Mouse (Mus musculus): ENCODE measurements at regions not wholly inside any gene's neighbourhood (a gene's known extent, or its start where the extent isn't known, plus 50 kb on each side); places are given as distances from the start of the nearest gene placed in this dataset.

GRCm38 (mm10) chr4:23713781-23714415, 782.4 kb upstream of the Mms22l start:
- no peak overlapping the region for H3K4me3 ChIP-seq (ENCODE audit: low read depth, low read length)
- H3K27ac ChIP-seq (ENCODE audit: low read depth, low read length): no peak overlapping the region
- H3K36me3 ChIP-seq (ENCODE audit: control insufficient read depth, insufficient read depth, low read length): no peaks in the 10 kb centered on the region
- ATAC-seq (replicated peaks; ENCODE audit: low FRiP score): no peak
- H3K4me1 ChIP-seq (replicated peaks; ENCODE audit: control insufficient read depth, insufficient read depth, low read length): no peaks in the 10 kb centered on the region
- no peak overlapping the region for H3K9ac ChIP-seq (ENCODE audit: low read length)
- no peaks in the 10 kb centered on the region for H3K9me3 ChIP-seq (ENCODE audit: control insufficient read depth, low read length)
- no peak for DNase-seq (ENCODE audit: low spot score)
- WGBS: 86% methylated on average over 8 of the region's 8 CpGs
- H3K27me3 ChIP-seq (ENCODE audit: control insufficient read depth, insufficient read depth, low read length): no peaks in the 10 kb centered on the region
- H3K4me2 ChIP-seq (ENCODE audit: low read depth, low read length, severe bottlenecking): no peak overlapping the region

- no peaks in the 10 kb centered on the region for H3K9me3 ChIP-seq (ENCODE audit: control insufficient read depth, low read length)
- DNase-seq (ENCODE audit: low spot score): no peak
- ATAC-seq (replicated peaks; ENCODE audit: low FRiP score): no peak
- 68% methylated on average over 2 of the region's 2 CpGs for WGBS
- no peaks in the 10 kb centered on the region for H3K36me3 ChIP-seq (ENCODE audit: control insufficient read depth, insufficient read depth, low read length)
- H3K4me1 ChIP-seq (replicated peaks; ENCODE audit: control insufficient read depth, insufficient read depth, low read length): no peaks in the 10 kb centered on the region
- H3K27ac ChIP-seq (ENCODE audit: low read depth, low read length): no peak overlapping the region
- H3K9ac ChIP-seq (ENCODE audit: low read length): no peak overlapping the region
- H3K4me2 ChIP-seq (ENCODE audit: low read depth, low read length, severe bottlenecking): no peak overlapping the region
- no peaks in the 10 kb centered on the region for H3K27me3 ChIP-seq (ENCODE audit: control insufficient read depth, insufficient read depth, low read length)
- H3K4me3 ChIP-seq (ENCODE audit: low read depth, low read length): no peak overlapping the region
Measured at GRCm38 (mm10) chr4:23727846-23728245, 768.4 kb upstream of the Mms22l start.

GRCm38 (mm10) chr4:23732471-23732870, 763.8 kb upstream of the Mms22l start:
- H3K9me3 ChIP-seq (ENCODE audit: control insufficient read depth, low read length): no peaks in the 10 kb centered on the region
- no peaks in the 10 kb centered on the region for H3K4me1 ChIP-seq (replicated peaks; ENCODE audit: control insufficient read depth, insufficient read depth, low read length)
- DNase-seq (ENCODE audit: low spot score) (no peak), ATAC-seq (replicated peaks; ENCODE audit: low FRiP score) (no peak)
- no peak overlapping the region for H3K4me3 ChIP-seq (ENCODE audit: low read depth, low read length)
- H3K27ac ChIP-seq (ENCODE audit: low read depth, low read length): no peak overlapping the region
- H3K27me3 ChIP-seq (ENCODE audit: control insufficient read depth, insufficient read depth, low read length): no peaks in the 10 kb centered on the region
- no peaks in the 10 kb centered on the region for H3K36me3 ChIP-seq (ENCODE audit: control insufficient read depth, insufficient read depth, low read length)
- no peak overlapping the region for H3K9ac ChIP-seq (ENCODE audit: low read length)
- no peak overlapping the region for H3K4me2 ChIP-seq (ENCODE audit: low read depth, low read length, severe bottlenecking)
- 64% methylated on average over 4 of the region's 4 CpGs for whole genome bisulfite sequencing

GRCm38 (mm10) chr4:23744079-23744478, 752.2 kb upstream of the Mms22l start:
- no peaks in the 10 kb centered on the region for H3K4me1 ChIP-seq (replicated peaks; ENCODE audit: control insufficient read depth, insufficient read depth, low read length)
- H3K4me3 ChIP-seq (ENCODE audit: low read depth, low read length): no peak overlapping the region
- no peaks in the 10 kb centered on the region for H3K9me3 ChIP-seq (ENCODE audit: control insufficient read depth, low read length)
- H3K4me2 ChIP-seq (ENCODE audit: low read depth, low read length, severe bottlenecking): no peak overlapping the region
- ATAC-seq (replicated peaks; ENCODE audit: low FRiP score): no peak
- no peaks in the 10 kb centered on the region for H3K27me3 ChIP-seq (ENCODE audit: control insufficient read depth, insufficient read depth, low read length)
- H3K9ac ChIP-seq (ENCODE audit: low read length): no peak overlapping the region
- DNase-seq (ENCODE audit: low spot score): no peak
- H3K36me3 ChIP-seq (ENCODE audit: control insufficient read depth, insufficient read depth, low read length): no peaks in the 10 kb centered on the region
- no peak overlapping the region for H3K27ac ChIP-seq (ENCODE audit: low read depth, low read length)
- WGBS: 65% methylated on average over 7 of the region's 7 CpGs

GRCm38 (mm10) chr4:23758005-23758404, 738.2 kb upstream of the Mms22l start:
- Histone ChIP-seq H3K36me3 (ENCODE audit: control insufficient read depth, insufficient read depth, low read length) (no peaks in the 10 kb centered on the region), H3K27me3 (ENCODE audit: control insufficient read depth, insufficient read depth, low read length) (no peaks in the 10 kb centered on the region), H3K9me3 (ENCODE audit: control insufficient read depth, low read length) (no peaks in the 10 kb centered on the region), H3K4me2 (ENCODE audit: low read depth, low read length, severe bottlenecking) (no peak overlapping the region), H3K4me1 (replicated peaks; ENCODE audit: control insufficient read depth, insufficient read depth, low read length) (no peaks in the 10 kb centered on the region), H3K27ac (ENCODE audit: low read depth, low read length) (no peak overlapping the region), H3K4me3 (ENCODE audit: low read depth, low read length) (no peak overlapping the region), H3K9ac (ENCODE audit: low read length) (no peak overlapping the region)
- DNase-seq (ENCODE audit: low spot score) (no peak), ATAC-seq (replicated peaks; ENCODE audit: low FRiP score) (no peak)

- Histone ChIP-seq H3K4me2 (ENCODE audit: low read depth, low read length, severe bottlenecking) (no peak overlapping the region), H3K4me1 (replicated peaks; ENCODE audit: control insufficient read depth, insufficient read depth, low read length) (no peaks in the 10 kb centered on the region), H3K36me3 (ENCODE audit: control insufficient read depth, insufficient read depth, low read length) (no peaks in the 10 kb centered on the region), H3K27me3 (ENCODE audit: control insufficient read depth, insufficient read depth, low read length) (peaks cover 2% of the 10 kb centered on the region; the same call in 1 of the 2 replicates), H3K9ac (ENCODE audit: low read length) (no peak overlapping the region), H3K4me3 (ENCODE audit: low read depth, low read length) (no peak overlapping the region), H3K27ac (ENCODE audit: low read depth, low read length) (peak overlapping the region; percentile 43; the same call in 1 of the 2 replicates), H3K9me3 (ENCODE audit: control insufficient read depth, low read length) (no peaks in the 10 kb centered on the region)
- WGBS: 10% methylated on average over 4 of the region's 4 CpGs
- DNase-seq (ENCODE audit: low spot score) (peak; percentile 64), ATAC-seq (replicated peaks; ENCODE audit: low FRiP score) (peak; percentile 98)
Measured at GRCm38 (mm10) chr4:23787417-23788204, 708.6 kb upstream of the Mms22l start.

GRCm38 (mm10) chr4:23823516-23823915, 672.7 kb upstream of the Mms22l start:
- 76% methylated on average over 2 of the region's 2 CpGs for WGBS
- Histone ChIP-seq H3K36me3 (ENCODE audit: control insufficient read depth, insufficient read depth, low read length) (no peaks in the 10 kb centered on the region), H3K9me3 (ENCODE audit: control insufficient read depth, low read length) (no peaks in the 10 kb centered on the region), H3K9ac (ENCODE audit: low read length) (no peak overlapping the region), H3K27ac (ENCODE audit: low read depth, low read length) (no peak overlapping the region), H3K4me2 (ENCODE audit: low read depth, low read length, severe bottlenecking) (no peak overlapping the region), H3K4me1 (replicated peaks; ENCODE audit: control insufficient read depth, insufficient read depth, low read length) (0 out of 2 replicates have a peak, but pooled peaks cover 2% of the 10 kb centered on the region), H3K4me3 (ENCODE audit: low read depth, low read length) (no peak overlapping the region), H3K27me3 (ENCODE audit: control insufficient read depth, insufficient read depth, low read length) (no peaks in the 10 kb centered on the region)
- no peak for ATAC-seq (replicated peaks; ENCODE audit: low FRiP score)
- DNase-seq (ENCODE audit: low spot score): no peak

- no peak overlapping the region for H3K27ac ChIP-seq (ENCODE audit: low read depth, low read length)
- DNase-seq (ENCODE audit: low spot score) (no peak), ATAC-seq (replicated peaks; ENCODE audit: low FRiP score) (peak; percentile 89)
- H3K36me3 ChIP-seq (ENCODE audit: control insufficient read depth, insufficient read depth, low read length): no peaks in the 10 kb centered on the region
- H3K4me3 ChIP-seq (ENCODE audit: low read depth, low read length): no peak overlapping the region
- H3K4me1 ChIP-seq (replicated peaks; ENCODE audit: control insufficient read depth, insufficient read depth, low read length): 0 out of 2 replicates have a peak, but pooled peaks cover 2% of the 10 kb centered on the region
- H3K27me3 ChIP-seq (ENCODE audit: control insufficient read depth, insufficient read depth, low read length): no peaks in the 10 kb centered on the region
- no peak overlapping the region for H3K4me2 ChIP-seq (ENCODE audit: low read depth, low read length, severe bottlenecking)
- 0% methylated on average over 2 of the region's 2 CpGs for WGBS
- H3K9ac ChIP-seq (ENCODE audit: low read length): no peak overlapping the region
- no peaks in the 10 kb centered on the region for H3K9me3 ChIP-seq (ENCODE audit: control insufficient read depth, low read length)
Measured at GRCm38 (mm10) chr4:23826885-23827284, 669.4 kb upstream of the Mms22l start.

Measured in forebrain, embryonic 11.5 days (tissue).